Mouse (Mus musculus): ENCODE measurements at regions not wholly inside any gene's neighbourhood (a gene's known extent, or its start where the extent isn't known, plus 50 kb on each side); places are given as distances from the start of the nearest gene placed in this dataset.

- no peak for DNase-seq
Observed at GRCm38 (mm10) chr3:132237344-132237743, 152.3 kb downstream of the Dkk2 start.

GRCm38 (mm10) chr3:132257834-132258233 is 172.7 kb downstream of the Dkk2 start:
- no peak for DNase-seq

- no peak for DNase-seq
Observed at GRCm38 (mm10) chr3:132269641-132270040, 184.5 kb downstream of the Dkk2 start.

DNA sequence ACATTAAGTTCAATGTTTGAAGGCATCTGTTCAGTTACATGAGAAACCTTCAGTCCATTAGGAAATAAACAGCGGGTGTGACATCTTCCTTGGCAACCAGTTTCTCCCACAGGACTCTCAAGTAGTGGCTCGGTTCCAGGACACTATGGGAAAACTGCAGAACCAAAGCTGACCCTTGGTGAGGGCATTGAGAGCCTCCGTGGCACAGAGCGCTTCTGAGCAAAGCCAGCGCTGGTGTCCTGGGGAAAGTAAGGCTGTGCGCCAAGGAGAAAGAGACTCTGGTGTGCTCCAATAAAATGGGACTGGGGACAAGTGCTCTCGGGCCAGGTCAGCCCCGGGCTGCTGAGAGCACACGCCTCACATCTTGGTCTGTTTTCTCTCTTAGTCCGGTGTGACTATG is 189.7 kb downstream of the Dkk2 start:
- DNase-seq = no peak

DNA sequence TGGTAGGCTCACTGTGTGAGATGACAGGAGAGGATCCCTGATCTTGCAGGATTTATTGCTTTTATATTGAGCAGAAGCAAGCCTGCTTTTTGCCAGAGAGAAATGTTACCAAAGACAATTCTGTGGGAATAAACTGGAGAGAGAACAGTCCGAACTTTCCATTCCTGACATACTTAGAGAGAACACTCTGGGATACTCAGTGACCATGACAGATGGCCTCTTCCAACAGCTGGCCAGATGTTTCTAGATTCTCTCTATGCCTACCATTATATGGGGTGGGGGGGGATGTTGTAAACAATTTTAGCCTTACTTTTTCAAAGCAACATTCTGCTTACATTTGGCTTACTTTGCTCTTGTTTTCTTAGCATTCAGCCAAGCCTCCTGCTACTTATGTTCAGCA is 192.7 kb downstream of the Dkk2 start:
- no peak for DNase-seq

DNA sequence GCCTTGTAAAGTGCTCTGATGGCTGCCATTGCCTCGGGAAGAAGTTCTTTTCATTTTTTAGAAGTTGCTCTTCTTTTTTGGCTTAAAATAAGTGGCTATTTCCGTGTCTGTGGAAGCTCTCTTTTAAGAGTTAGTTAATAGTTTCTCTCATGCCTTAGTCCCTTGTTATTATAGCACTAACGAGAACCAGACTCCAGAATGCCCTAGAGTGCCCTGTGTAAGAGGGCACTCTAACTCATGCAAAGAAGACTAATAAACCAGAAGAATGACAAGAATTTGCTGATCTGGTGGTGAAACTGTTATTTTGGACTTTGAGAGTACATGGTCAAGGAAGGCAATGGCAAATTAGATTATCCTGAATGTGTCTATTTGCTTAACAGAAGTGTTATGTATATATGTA is 202.6 kb downstream of the Dkk2 start:
- DNase-seq = no peak

- no peak for DNase-seq
Observed at GRCm38 (mm10) chr3:132326961-132327360, 241.9 kb downstream of the Dkk2 start.

DNA sequence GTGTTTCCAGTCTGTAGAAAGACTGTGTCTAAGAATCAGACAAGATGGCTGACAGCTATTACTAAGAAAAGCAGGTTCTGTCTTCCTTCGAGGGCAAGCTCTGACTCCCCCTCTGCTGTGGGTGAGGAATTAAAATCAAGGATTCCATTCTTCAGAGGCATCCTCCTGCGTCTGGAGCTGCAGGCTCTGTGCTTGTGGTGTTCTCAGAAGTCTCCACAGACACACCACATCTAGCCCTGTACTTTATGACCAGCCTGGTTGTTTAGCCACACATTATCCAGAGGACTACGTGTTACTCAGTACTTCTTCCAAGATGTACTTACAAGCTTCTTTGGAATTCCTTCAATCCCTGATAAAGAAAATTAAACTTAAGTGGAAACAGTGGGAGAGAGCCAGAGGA is 258.5 kb downstream of the Dkk2 start:
- DNase-seq = no peak

DNA sequence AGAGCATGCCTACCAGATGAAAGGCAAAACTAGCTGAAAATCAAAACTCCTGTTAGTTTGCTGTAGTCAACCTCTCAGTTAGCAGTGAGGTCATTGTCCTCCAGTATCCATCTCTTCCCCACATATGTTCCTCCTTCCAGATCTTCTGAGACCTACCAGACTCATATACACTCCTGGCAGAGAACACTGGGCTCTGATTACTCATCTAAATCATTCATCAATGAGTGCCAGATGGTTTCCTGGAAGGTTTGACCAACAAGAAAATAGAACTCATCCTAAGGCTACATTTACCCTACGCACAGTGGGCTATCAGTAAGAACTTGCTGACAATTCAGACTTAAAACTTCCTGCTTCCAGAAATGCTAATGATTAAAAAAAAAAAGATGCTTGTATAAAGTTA is 260.8 kb downstream of the Dkk2 start:
- DNase-seq = no peak

- DNase-seq = no peak
Observed at GRCm38 (mm10) chr3:132349602-132350001, 264.5 kb downstream of the Dkk2 start.

- no peak for DNase-seq
Observed at GRCm38 (mm10) chr3:132353204-132353603, 268.1 kb downstream of the Dkk2 start.

GRCm38 (mm10) chr3:132359596-132359995 is 270.0 kb upstream of the Gimd1 start:
- DNase-seq = no peak

DNA sequence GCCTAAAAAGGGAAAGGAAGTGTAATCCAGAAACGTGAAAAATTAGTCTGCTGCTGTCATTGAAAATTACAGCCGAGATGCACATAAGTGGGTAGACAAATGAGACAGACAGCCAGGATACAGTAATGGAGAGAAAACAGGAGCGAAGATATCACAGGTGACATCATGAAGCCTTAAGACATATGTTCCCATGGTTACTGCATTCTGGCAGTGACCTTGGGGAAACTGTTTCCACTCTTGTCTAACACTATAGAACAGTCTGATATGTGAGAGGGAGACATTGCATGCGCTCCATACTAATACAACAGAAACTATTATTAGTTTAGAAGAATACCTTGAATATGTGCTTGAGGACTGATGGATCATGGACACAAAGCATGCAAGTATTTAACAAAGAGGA is 254.0 kb upstream of the Gimd1 start:
- DNase-seq = no peak

- DNase-seq = no peak
Observed at GRCm38 (mm10) chr3:132417742-132418141, 211.9 kb upstream of the Gimd1 start.

- DNase-seq = no peak
Observed at GRCm38 (mm10) chr3:132425819-132426671, 203.6 kb upstream of the Gimd1 start.

GRCm38 (mm10) chr3:132427244-132427643 is 202.4 kb upstream of the Gimd1 start:
- DNase-seq = no peak

DNA sequence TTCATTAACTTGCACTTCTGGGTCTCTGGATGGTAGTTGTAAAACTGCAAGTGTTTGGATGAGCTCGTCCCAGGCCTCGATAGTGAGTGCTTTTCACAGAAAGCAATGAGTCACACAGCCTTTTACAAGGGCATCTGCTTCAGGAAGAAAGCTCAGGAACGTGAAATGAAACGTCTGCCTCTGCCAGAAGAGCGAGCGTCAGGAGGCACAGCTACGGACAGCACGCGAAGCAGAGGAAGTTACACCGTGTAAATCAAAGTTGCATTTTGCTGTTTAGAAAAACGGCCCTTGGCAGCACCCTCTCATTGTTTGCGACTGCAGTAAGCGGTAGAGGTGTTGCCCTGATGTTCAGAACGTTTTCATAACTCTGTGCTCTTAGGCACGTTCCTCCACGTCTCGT is 201.5 kb upstream of the Gimd1 start:
- DNase-seq = no peak

- DNase-seq = no peak
Observed at GRCm38 (mm10) chr3:132431805-132432204, 197.8 kb upstream of the Gimd1 start.

DNA sequence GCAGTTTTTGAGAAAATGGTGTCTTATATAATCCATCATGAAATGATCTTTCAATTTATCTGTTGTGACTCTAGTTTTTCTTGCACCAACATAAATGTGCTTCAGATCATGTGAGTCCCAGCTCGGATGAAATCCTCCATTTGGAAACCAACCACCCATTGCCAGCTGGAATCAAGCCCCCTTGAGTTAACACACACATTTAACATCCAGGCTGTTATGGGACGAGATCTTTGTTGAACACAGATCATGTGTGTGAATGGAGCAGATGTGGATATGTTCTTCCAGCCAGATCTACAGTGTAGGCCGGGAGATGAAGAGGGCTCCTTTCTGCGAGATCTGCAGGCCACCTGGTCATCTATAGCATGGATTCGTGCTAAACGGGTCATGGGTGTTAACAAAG is 188.4 kb upstream of the Gimd1 start:
- no peak for DNase-seq

GRCm38 (mm10) chr3:132453927-132454326 is 175.7 kb upstream of the Gimd1 start:
- DNase-seq = no peak

GRCm38 (mm10) chr3:132462348-132462959 is 167.2 kb upstream of the Gimd1 start:
- no peak for DNase-seq

DNA sequence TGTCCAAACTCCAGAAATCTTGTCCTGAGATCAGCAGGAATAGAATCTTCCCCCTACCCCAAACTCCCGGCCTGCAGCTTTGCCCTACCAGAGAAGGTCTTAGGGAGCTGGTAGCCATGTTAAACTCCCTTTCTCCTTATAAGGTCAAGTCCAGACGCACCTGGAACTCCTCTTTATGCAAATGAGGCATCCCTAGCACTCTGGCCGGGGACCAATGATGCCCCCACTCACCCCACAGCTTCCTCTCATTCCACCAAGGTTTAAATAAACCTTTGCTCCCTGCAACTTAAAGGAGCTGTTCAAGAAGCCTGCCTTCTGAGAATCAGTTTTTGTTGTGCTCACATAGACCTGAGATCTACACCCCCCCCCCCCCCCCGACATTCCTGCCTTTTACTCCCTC is 158.6 kb upstream of the Gimd1 start:
- DNase-seq = no peak

DNA sequence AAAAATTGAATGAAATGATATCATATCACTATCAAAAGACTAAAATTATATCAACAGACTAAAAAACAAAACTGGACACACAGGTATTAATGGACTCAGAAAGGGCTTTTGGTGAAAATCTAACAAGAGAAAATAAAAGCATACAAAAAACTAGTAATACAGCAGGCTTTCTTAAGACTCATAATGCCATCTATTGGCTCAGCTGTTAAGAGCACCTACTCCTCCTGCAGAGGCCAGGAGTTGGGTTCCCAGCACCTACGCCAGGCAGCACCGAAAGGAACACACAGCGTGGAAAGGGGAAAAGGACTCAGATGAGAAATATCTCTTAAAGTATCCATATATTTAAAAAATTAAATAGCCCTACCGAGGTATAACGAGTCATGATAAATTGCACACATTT is 151.9 kb upstream of the Gimd1 start:
- DNase-seq = no peak

- DNase-seq = no peak
Observed at GRCm38 (mm10) chr3:132479275-132479674, 150.3 kb upstream of the Gimd1 start.

GRCm38 (mm10) chr3:132484814-132485213 is 144.8 kb upstream of the Gimd1 start:
- no peak for DNase-seq
